Mouse (Mus musculus): ENCODE measurements at regions not wholly inside any gene's neighbourhood (a gene's known extent, or its start where the extent isn't known, plus 50 kb on each side); places are given as distances from the start of the nearest gene placed in this dataset.
"Not testable (repeated sequence)": the region's sequence is repeated elsewhere in the genome, so short reads cannot be mapped to it uniquely, and the experiment has no call there.

DNA sequence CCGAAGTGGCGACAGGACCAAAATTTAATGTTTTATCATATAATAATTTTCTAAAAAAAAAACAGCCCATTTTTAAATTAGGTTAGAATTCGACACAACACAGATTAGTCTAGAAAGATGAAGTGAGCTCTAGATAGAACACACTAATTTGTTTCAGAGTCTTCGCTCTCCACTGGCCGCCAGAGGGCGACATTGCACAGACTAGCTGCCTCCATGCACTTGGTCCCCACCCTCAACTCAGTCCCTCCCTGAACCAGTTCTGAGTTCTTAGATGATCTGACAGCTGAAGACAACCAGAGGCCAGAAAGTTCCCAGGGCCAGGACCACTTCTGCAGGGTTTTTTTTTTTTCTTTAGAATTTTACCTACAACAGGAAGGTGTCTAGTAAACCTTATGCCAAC, 296.3 kb upstream of the Olfr1507 start:
- H3K27ac ChIP-seq (ENCODE audit: low read depth, low read length); H3K27me3 ChIP-seq (replicated peaks; ENCODE audit: control insufficient read depth, insufficient read depth, low read length); DNase-seq (ENCODE audit: low spot score); H3K4me3 ChIP-seq (ENCODE audit: low read depth, low read length); H3K4me1 ChIP-seq (ENCODE audit: control insufficient read depth, insufficient read depth, low read length); H3K36me3 ChIP-seq (ENCODE audit: control insufficient read depth, insufficient read depth, low read length); ATAC-seq; H3K9me3 ChIP-seq (replicated peaks; ENCODE audit: control insufficient read depth, low read length); H3K9ac ChIP-seq (ENCODE audit: low read length); H3K4me2 ChIP-seq (ENCODE audit: low read length): not testable (repeated sequence)
- WGBS, result 37% methylated on average over 6 of the region's 6 CpGs

DNA sequence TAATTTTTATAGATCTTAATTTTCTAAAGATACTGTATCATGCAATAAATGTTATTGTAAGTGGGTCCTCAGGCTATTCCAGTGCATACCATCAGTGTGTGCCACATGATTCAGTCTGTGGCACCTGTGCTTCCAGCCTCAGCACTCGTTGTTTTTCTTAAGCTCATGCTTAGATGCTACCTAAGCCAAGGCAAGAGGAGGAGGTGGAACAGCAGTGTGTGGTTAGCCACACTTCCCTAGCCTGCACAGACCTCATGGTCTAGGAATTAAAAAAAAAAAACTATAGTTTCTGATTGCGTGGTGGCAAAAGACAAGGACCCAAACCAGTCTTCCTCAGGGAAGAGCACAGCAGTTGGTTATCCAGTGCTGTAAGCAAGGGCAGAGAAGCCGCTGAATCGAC, 287.3 kb upstream of the Olfr1507 start:
- not testable (repeated sequence) for H3K4me1 ChIP-seq (ENCODE audit: control insufficient read depth, insufficient read depth, low read length); H3K27ac ChIP-seq (ENCODE audit: low read depth, low read length); ATAC-seq; H3K4me2 ChIP-seq (ENCODE audit: low read length); H3K9me3 ChIP-seq (replicated peaks; ENCODE audit: control insufficient read depth, low read length); H3K27me3 ChIP-seq (replicated peaks; ENCODE audit: control insufficient read depth, insufficient read depth, low read length); H3K9ac ChIP-seq (ENCODE audit: low read length); DNase-seq (ENCODE audit: low spot score); H3K36me3 ChIP-seq (ENCODE audit: control insufficient read depth, insufficient read depth, low read length); H3K4me3 ChIP-seq (ENCODE audit: low read depth, low read length)
- WGBS, result 67% methylated on average over 4 of the region's 4 CpGs

DNA sequence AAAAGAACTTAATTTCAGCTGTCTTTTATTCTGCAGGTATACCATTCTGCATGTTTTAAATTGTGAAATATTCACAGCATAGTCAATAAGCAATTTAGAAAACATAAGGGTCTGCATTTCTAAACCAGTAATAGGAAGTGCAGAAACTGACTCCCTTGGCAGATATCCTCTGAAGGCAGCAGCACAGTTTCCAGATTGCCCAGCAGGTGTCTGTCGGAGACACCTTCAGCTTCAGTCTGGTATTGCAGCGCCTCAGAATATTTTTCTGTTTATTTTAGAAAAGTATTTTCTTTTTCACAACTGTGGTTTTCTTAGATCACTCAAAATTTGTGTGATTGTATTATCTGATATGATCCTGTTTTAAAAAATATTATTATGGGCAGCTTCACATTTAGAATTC, 280.3 kb upstream of the Olfr1507 start:
- ATAC-seq; H3K9me3 ChIP-seq (replicated peaks; ENCODE audit: control insufficient read depth, low read length): not testable (repeated sequence)

DNA sequence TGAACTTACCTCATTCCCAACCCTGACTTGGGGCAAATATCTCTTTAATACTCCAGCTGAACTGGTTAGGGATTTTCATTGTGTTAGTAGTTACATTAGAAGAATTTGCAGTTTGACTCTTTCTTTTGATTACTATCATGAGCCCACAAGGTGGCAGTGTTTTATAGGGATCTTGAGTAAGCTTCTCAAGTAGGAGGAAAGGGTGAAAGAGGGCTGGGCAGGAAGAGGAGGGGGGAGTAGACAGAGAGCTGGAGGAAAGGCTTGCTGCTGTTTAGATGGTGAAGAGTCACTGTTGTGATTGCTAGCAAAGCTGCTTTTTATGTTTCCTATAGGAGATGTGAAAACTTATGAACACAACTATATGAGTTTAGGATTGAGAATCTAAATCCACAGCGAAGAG, 273.9 kb upstream of the Olfr1507 start:
- not testable (repeated sequence) for ATAC-seq; H3K36me3 ChIP-seq (ENCODE audit: control insufficient read depth, insufficient read depth, low read length); H3K9me3 ChIP-seq (replicated peaks; ENCODE audit: control insufficient read depth, low read length); H3K9ac ChIP-seq (ENCODE audit: low read length); H3K4me3 ChIP-seq (ENCODE audit: low read depth, low read length); DNase-seq (ENCODE audit: low spot score); H3K27me3 ChIP-seq (replicated peaks; ENCODE audit: control insufficient read depth, insufficient read depth, low read length); H3K4me1 ChIP-seq (ENCODE audit: control insufficient read depth, insufficient read depth, low read length); H3K27ac ChIP-seq (ENCODE audit: low read depth, low read length); H3K4me2 ChIP-seq (ENCODE audit: low read length)
- WGBS, result no CpG with 5 or more reads among the region's 1 CpGs

More for the DNA sequence above, 280.3 kb upstream of the Olfr1507 start:
- H3K4me1 ChIP-seq (ENCODE audit: control insufficient read depth, insufficient read depth, low read length); H3K36me3 ChIP-seq (ENCODE audit: control insufficient read depth, insufficient read depth, low read length); H3K4me2 ChIP-seq (ENCODE audit: low read length); H3K27ac ChIP-seq (ENCODE audit: low read depth, low read length); H3K4me3 ChIP-seq (ENCODE audit: low read depth, low read length); H3K9ac ChIP-seq (ENCODE audit: low read length); DNase-seq (ENCODE audit: low spot score); H3K27me3 ChIP-seq (replicated peaks; ENCODE audit: control insufficient read depth, insufficient read depth, low read length): not testable (repeated sequence)
- WGBS, result 88% methylated on average over 2 of the region's 2 CpGs

DNA sequence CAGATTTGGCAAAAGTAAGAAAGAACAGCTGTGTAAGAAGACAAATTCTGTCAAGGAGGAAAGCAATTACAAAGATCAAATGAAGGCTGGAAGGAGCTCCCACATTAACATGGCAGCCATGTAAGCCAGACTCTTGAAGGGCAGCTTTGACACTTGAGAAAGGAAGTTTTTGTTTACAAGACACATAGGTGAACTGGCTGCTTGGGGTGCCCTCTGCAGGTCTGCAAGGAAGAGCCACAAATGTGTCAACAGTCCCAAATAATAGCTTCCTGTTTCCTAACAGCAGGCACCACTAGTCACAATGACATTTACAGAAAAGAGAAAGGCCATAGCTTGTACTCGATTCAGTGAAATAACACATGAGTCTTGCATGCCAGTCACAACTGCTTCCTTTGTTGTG, 256.6 kb upstream of the Olfr1507 start:
- not testable (repeated sequence) for H3K9me3 ChIP-seq (replicated peaks; ENCODE audit: control insufficient read depth, low read length); H3K27ac ChIP-seq (ENCODE audit: low read depth, low read length); H3K4me3 ChIP-seq (ENCODE audit: low read depth, low read length); H3K27me3 ChIP-seq (replicated peaks; ENCODE audit: control insufficient read depth, insufficient read depth, low read length); H3K36me3 ChIP-seq (ENCODE audit: control insufficient read depth, insufficient read depth, low read length); DNase-seq (ENCODE audit: low spot score); H3K4me1 ChIP-seq (ENCODE audit: control insufficient read depth, insufficient read depth, low read length); ATAC-seq; H3K4me2 ChIP-seq (ENCODE audit: low read length); H3K9ac ChIP-seq (ENCODE audit: low read length)
- 72% methylated on average over 1 of the region's 1 CpGs for WGBS

DNA sequence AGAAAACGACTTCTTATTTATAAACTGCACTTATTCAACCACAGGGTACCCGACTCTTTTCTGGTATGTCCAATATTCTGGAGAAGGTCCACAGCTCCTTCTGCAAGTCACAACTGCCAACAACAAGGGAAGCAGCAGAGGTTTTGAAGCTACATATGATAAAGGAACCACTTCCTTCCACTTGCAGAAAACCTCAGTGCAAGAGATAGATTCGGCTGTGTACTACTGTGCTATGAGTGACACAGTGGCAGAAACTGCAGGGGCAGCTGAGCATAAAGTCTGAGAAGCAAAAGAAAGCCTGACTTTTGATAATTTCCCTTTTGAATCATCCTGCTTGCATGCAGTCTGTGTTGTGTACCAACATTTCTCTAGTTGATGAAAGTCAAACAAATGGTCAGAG, 231.1 kb upstream of the Olfr1507 start:
- not testable (repeated sequence) for H3K36me3 ChIP-seq (ENCODE audit: control insufficient read depth, insufficient read depth, low read length); H3K4me2 ChIP-seq (ENCODE audit: low read length); H3K9ac ChIP-seq (ENCODE audit: low read length); DNase-seq (ENCODE audit: low spot score); H3K9me3 ChIP-seq (replicated peaks; ENCODE audit: control insufficient read depth, low read length); H3K4me3 ChIP-seq (ENCODE audit: low read depth, low read length); ATAC-seq; H3K4me1 ChIP-seq (ENCODE audit: control insufficient read depth, insufficient read depth, low read length); H3K27ac ChIP-seq (ENCODE audit: low read depth, low read length); H3K27me3 ChIP-seq (replicated peaks; ENCODE audit: control insufficient read depth, insufficient read depth, low read length)
- WGBS, result 84% methylated on average over 2 of the region's 3 CpGs

DNA sequence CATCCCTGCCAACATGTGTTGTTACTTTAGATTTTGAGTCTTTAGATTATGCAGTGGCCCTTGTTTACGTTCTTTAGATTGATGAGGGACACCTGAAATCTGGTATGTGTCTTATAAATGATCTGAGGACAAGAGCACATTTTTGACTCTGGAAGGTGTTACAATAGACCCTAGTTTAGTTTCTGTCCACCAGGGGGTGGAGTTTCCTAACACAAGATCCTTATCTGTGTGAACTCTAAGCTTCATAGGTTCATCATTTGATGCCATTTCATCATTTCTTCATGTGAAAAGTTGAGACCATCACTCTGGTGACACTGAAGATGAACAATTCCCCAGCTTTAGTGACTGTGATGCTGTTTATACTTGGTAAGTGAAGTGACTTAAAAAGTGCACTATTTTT, 229.4 kb upstream of the Olfr1507 start:
- H3K9ac ChIP-seq (ENCODE audit: low read length); H3K4me2 ChIP-seq (ENCODE audit: low read length); H3K9me3 ChIP-seq (replicated peaks; ENCODE audit: control insufficient read depth, low read length); H3K4me1 ChIP-seq (ENCODE audit: control insufficient read depth, insufficient read depth, low read length); DNase-seq (ENCODE audit: low spot score); ATAC-seq; H3K36me3 ChIP-seq (ENCODE audit: control insufficient read depth, insufficient read depth, low read length); H3K27ac ChIP-seq (ENCODE audit: low read depth, low read length); H3K4me3 ChIP-seq (ENCODE audit: low read depth, low read length); H3K27me3 ChIP-seq (replicated peaks; ENCODE audit: control insufficient read depth, insufficient read depth, low read length): not testable (repeated sequence)
- 100% methylated on average over 1 of the region's 1 CpGs for WGBS

DNA sequence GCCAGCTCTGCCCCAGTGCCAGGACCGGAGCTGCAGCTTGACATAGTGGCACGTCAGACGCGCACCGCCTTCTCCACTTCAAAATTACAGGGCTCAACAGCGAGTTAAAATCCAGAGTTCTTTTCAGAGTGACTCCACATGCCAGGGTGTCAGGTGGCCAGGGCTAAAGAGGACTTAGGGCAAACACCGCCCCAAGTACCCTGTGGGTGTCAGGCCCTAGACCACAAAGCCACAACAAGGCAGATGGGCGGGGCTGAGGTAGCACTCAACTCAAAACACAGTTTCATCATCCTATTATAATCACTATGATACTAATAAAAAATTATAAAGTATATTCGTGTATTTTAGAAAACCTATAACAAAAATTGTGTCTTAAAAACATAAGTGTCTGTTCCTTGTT, 225.1 kb upstream of the Olfr1507 start:
- no peaks in the 10 kb centered on the region for H3K27me3 ChIP-seq (replicated peaks; ENCODE audit: control insufficient read depth, insufficient read depth, low read length)
- no peaks in the 10 kb centered on the region for H3K4me1 ChIP-seq (ENCODE audit: control insufficient read depth, insufficient read depth, low read length)
- H3K27ac ChIP-seq (ENCODE audit: low read depth, low read length), result no peak overlapping the region
- no peak overlapping the region for H3K4me2 ChIP-seq (ENCODE audit: low read length)
- H3K36me3 ChIP-seq (ENCODE audit: control insufficient read depth, insufficient read depth, low read length), result no peaks in the 10 kb centered on the region
- DNase-seq (ENCODE audit: low spot score) (no peak), ATAC-seq (no peak)
- H3K4me3 ChIP-seq (ENCODE audit: low read depth, low read length), result no peak overlapping the region
- WGBS, result 88% methylated on average over 9 of the region's 9 CpGs
- no peaks in the 10 kb centered on the region for H3K9me3 ChIP-seq (replicated peaks; ENCODE audit: control insufficient read depth, low read length)
- H3K9ac ChIP-seq (ENCODE audit: low read length), result no peak overlapping the region

DNA sequence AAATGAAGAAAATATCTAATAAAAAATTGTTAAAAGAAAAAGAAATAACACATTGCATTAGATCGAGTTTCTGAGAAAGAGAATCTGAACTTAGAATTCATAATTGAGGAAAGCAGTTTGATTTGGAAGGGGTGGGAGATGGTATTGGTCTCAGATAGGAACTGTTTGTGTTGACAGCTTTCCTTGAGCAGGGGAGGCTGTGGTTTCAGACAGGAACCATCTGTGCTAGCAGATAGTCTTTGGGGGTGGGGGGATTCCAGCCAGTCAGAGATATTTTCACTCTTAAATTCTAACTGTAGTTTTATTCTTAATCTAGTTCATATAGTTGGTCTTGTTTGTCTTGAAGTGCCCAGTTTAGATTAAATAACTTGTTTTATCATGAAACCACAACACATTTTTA, 205.3 kb upstream of the Olfr1507 start:
- H3K4me2 ChIP-seq (ENCODE audit: low read length); H3K27me3 ChIP-seq (replicated peaks; ENCODE audit: control insufficient read depth, insufficient read depth, low read length); H3K4me1 ChIP-seq (ENCODE audit: control insufficient read depth, insufficient read depth, low read length); H3K36me3 ChIP-seq (ENCODE audit: control insufficient read depth, insufficient read depth, low read length); H3K27ac ChIP-seq (ENCODE audit: low read depth, low read length); DNase-seq (ENCODE audit: low spot score); H3K9me3 ChIP-seq (replicated peaks; ENCODE audit: control insufficient read depth, low read length); ATAC-seq; H3K9ac ChIP-seq (ENCODE audit: low read length); H3K4me3 ChIP-seq (ENCODE audit: low read depth, low read length): not testable (repeated sequence)
- 92% methylated on average over 1 of the region's 1 CpGs for WGBS

DNA sequence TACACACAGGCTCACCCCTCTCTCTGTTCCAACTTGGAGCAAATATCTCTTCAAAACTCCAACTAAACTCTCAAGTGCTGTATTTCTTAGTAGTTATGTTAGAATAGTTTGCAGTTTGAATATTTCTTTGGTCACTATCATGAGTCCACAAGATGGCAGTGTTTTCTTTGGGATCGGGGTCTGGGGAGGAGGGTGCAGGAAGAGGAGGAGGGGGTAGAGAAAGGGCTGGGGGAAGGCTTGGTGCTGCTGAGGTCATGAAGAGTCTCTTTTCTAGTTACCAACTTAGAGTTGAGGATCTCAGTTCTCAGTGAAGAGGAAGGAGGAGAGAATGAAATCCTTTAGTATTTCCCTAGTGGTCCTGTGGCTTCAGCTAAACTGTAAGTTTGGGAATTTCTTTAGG, 188.1 kb upstream of the Olfr1507 start:
- not testable (repeated sequence) for H3K4me3 ChIP-seq (ENCODE audit: low read depth, low read length); H3K27ac ChIP-seq (ENCODE audit: low read depth, low read length); H3K36me3 ChIP-seq (ENCODE audit: control insufficient read depth, insufficient read depth, low read length); H3K4me1 ChIP-seq (ENCODE audit: control insufficient read depth, insufficient read depth, low read length); H3K4me2 ChIP-seq (ENCODE audit: low read length); ATAC-seq; DNase-seq (ENCODE audit: low spot score); H3K9me3 ChIP-seq (replicated peaks; ENCODE audit: control insufficient read depth, low read length); H3K9ac ChIP-seq (ENCODE audit: low read length); H3K27me3 ChIP-seq (replicated peaks; ENCODE audit: control insufficient read depth, insufficient read depth, low read length)
- WGBS, result no CpG with 5 or more reads among the region's 1 CpGs

Data from forebrain, embryonic 14.5 days (tissue).